Mouse (Mus musculus) kidney, embryonic 16.5 days (tissue): ENCODE measurements at regions not wholly inside any gene's neighbourhood (a gene's known extent, or its start where the extent isn't known, plus 50 kb on each side); places are given as distances from the start of the nearest gene placed in this dataset.

ENCODE experiments used
- ATAC-seq: fragments of 200-750 bp; cut with Nextera tagmentation; 2 replicates; pipeline ENCODE4 v1.8.0; 2017; ENCODE audit warnings: moderate TSS enrichment; ENCODE audit not compliant: low FRiP score, low TSS enrichment
- H3K27ac ChIP-seq: fragments of 300-500 bp; sonication (generic); 2 replicates; pipeline ENCODE4 v1.5.1; 2014; ENCODE audit warnings: low read length
- H3K27me3 ChIP-seq: fragments of 300-500 bp; sonication (generic); 2 replicates; pipeline ENCODE4 v1.6.1; 2014; ENCODE audit warnings: low read length, control low read depth, mixed read lengths; ENCODE audit not compliant: insufficient read depth
- H3K36me3 ChIP-seq: fragments of 300-500 bp; sonication (generic); 2 replicates; pipeline ENCODE4 v1.6.1; 2014; ENCODE audit warnings: low read length, control low read depth, mixed read lengths; ENCODE audit not compliant: insufficient read depth
- H3K4me1 ChIP-seq: fragments of 300-500 bp; sonication (generic); 2 replicates; pipeline ENCODE4 v1.6.1; 2014; ENCODE audit warnings: low read length, control low read depth, mixed read lengths; ENCODE audit not compliant: insufficient read depth
- H3K4me2 ChIP-seq: fragments of 300-500 bp; sonication (generic); replicated peaks from 2 replicates; pipeline ENCODE4 v1.6.1; 2014; ENCODE audit warnings: low read depth, low read length
- H3K4me3 ChIP-seq: fragments of 300-500 bp; sonication (generic); 2 replicates; pipeline ENCODE4 v1.5.1; 2014; ENCODE audit warnings: mild to moderate bottlenecking, low read length
- H3K9ac ChIP-seq: fragments of 300-500 bp; sonication (generic); replicated peaks from 2 replicates; pipeline ENCODE4 v1.6.1; 2014; ENCODE audit warnings: low read length
- H3K9me3 ChIP-seq: fragments of 300-500 bp; sonication (generic); 2 replicates; pipeline ENCODE4 v1.6.1; 2016; ENCODE audit warnings: low read length, control low read depth
- WGBS: fragments of 180-500 bp; shearing (Covaris S2); extraction: QIAGEN DNeasy Blood & Tissue Kit; methylation state at CpG from one replicate; pipeline ENCODE4 v1.1.7; 2014; 5-methylcytosine and 5-hydroxymethylcytosine counted together

GRCm38 (mm10) chr4:12837097-12837426 lies 665.2 kb upstream of the Fam92a start:
- WGBS = 57% methylated on average over 1 of the region's 1 CpGs
- Histone ChIP-seq H3K4me2 (no peak overlapping the region), H3K27ac (no peak overlapping the region), H3K27me3 (no peaks in the 10 kb centered on the region), H3K4me1 (no peaks in the 10 kb centered on the region), H3K4me3 (no peak overlapping the region), H3K9ac (no peak overlapping the region), H3K9me3 (no peaks in the 10 kb centered on the region), H3K36me3 (no peaks in the 10 kb centered on the region)
- ATAC-seq = no peak

GRCm38 (mm10) chr4:12836326-12837096 lies 664.7 kb upstream of the Fam92a start:
- Histone ChIP-seq H3K9me3 (no peaks in the 10 kb centered on the region), H3K27ac (peak overlapping the region; percentile 34; the same call in 1 of the 2 replicates)

DNA sequence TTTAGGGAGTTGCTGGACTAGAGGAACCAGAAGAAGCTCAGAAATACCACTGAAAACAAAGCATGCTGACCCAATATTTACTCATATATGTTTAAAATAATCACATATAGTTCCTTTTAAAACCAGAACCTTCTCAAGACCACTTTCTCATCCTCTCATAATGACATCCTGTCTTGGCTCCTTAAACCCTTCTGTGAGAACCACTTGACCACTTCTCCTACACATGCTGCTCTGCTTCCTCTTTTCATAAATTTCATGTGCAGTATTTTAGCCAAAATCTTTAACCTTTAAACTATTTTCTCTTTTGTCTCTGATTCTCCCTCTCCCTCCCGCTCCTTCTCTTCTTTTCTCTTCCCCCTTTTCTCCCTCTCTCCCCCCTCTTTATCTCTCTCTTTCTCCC lies 654.6 kb upstream of the Fam92a start:
- H3K27me3 ChIP-seq = no peaks in the 10 kb centered on the region
- H3K27ac ChIP-seq = no peak overlapping the region
- no peaks in the 10 kb centered on the region for H3K4me1 ChIP-seq
- H3K9ac ChIP-seq = no peak overlapping the region
- WGBS = 68% methylated on average over 1 of the region's 1 CpGs
- ATAC-seq = no peak
- H3K36me3 ChIP-seq = no peaks in the 10 kb centered on the region
- no peaks in the 10 kb centered on the region for H3K9me3 ChIP-seq
- no peak overlapping the region for H3K4me3 ChIP-seq
- no peak overlapping the region for H3K4me2 ChIP-seq

More at GRCm38 (mm10) chr4:12836326-12837096, 664.7 kb upstream of the Fam92a start:
- WGBS = 57% methylated on average over 4 of the region's 4 CpGs
- Histone ChIP-seq H3K27me3 (no peaks in the 10 kb centered on the region), H3K9ac (no peak overlapping the region), H3K4me1 (no peaks in the 10 kb centered on the region), H3K4me2 (no peak overlapping the region), H3K36me3 (no peaks in the 10 kb centered on the region), H3K4me3 (no peak overlapping the region)
- no peak for ATAC-seq

- no peaks in the 10 kb centered on the region for H3K36me3 ChIP-seq
- H3K9me3 ChIP-seq = no peaks in the 10 kb centered on the region
- H3K4me2 ChIP-seq = no peak overlapping the region
- WGBS = 88% methylated on average over 2 of the region's 2 CpGs
- no peak overlapping the region for H3K4me3 ChIP-seq
- no peaks in the 10 kb centered on the region for H3K27me3 ChIP-seq
- no peak for ATAC-seq
- no peak overlapping the region for H3K27ac ChIP-seq
- H3K4me1 ChIP-seq = no peaks in the 10 kb centered on the region
- no peak overlapping the region for H3K9ac ChIP-seq
These were observed 642.4 kb upstream of the Fam92a start for GRCm38 (mm10) chr4:12814251-12814650.

DNA sequence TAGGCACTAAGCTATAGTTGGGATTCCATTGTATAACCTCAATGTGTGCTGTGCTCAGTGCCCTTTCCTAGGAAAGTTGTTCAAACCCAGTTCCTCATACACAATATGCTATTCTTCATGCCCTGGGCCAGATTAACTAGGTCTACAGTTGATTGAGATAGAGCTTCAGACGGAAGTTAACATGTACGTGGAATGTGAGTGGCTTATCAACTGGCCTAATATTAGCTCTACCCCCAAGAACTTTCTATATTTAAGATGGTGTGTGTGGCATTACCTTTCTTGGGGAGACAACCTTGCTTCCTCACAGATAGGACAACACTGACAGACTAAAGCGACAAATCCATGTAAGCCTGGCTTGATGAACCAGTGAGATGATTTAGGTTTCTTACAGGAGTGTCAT lies 629.4 kb upstream of the Fam92a start:
- Histone ChIP-seq H3K27me3 (no peaks in the 10 kb centered on the region), H3K36me3 (no peaks in the 10 kb centered on the region), H3K9me3 (no peaks in the 10 kb centered on the region), H3K4me1 (no peaks in the 10 kb centered on the region), H3K4me2 (no peak overlapping the region), H3K9ac (no peak overlapping the region), H3K27ac (no peak overlapping the region), H3K4me3 (no peak overlapping the region)
- 80% methylated on average over 3 of the region's 3 CpGs for WGBS
- no peak for ATAC-seq

DNA sequence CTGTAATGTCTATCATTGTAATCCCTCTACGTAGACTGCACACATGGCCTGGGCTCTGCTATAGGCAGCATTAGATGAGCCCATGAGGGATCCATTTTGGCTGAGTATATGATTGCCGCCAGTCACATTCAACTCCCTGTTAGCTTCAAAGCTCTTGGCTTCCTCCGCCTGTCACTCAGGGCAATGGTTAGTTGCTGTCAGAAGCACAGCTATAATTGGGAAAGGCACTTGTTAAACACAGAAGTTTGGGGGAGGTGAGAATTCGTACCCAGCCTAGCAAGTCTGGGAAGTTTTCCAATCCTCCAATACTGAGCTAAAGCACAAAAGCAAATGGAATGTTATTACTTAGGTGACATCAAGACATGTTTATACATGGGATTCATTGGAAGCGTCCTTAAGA lies 627.7 kb upstream of the Fam92a start:
- Histone ChIP-seq H3K9me3 (no peaks in the 10 kb centered on the region), H3K9ac (no peak overlapping the region), H3K4me3 (no peak overlapping the region), H3K27me3 (no peaks in the 10 kb centered on the region), H3K36me3 (no peaks in the 10 kb centered on the region), H3K4me1 (no peaks in the 10 kb centered on the region), H3K4me2 (no peak overlapping the region), H3K27ac (no peak overlapping the region)
- 60% methylated on average over 5 of the region's 5 CpGs for WGBS
- no peak for ATAC-seq

GRCm38 (mm10) chr4:12792764-12793422 lies 621.1 kb upstream of the Fam92a start:
- Histone ChIP-seq H3K4me1 (no peaks in the 10 kb centered on the region), H3K9me3 (no peaks in the 10 kb centered on the region), H3K27me3 (no peaks in the 10 kb centered on the region), H3K4me3 (no peak overlapping the region), H3K4me2 (no peak overlapping the region), H3K36me3 (no peaks in the 10 kb centered on the region), H3K9ac (no peak overlapping the region), H3K27ac (no peak overlapping the region)
- 88% methylated on average over 11 of the region's 11 CpGs for WGBS
- ATAC-seq = no peak

- WGBS = 80% methylated on average over 9 of the region's 9 CpGs
- no peak for ATAC-seq
- Histone ChIP-seq H3K27ac (no peak overlapping the region), H3K9me3 (no peaks in the 10 kb centered on the region), H3K4me1 (no peaks in the 10 kb centered on the region), H3K36me3 (no peaks in the 10 kb centered on the region), H3K9ac (no peak overlapping the region), H3K4me3 (no peak overlapping the region), H3K27me3 (no peaks in the 10 kb centered on the region), H3K4me2 (no peak overlapping the region)
These were observed 620.2 kb upstream of the Fam92a start for GRCm38 (mm10) chr4:12791786-12792674.

DNA sequence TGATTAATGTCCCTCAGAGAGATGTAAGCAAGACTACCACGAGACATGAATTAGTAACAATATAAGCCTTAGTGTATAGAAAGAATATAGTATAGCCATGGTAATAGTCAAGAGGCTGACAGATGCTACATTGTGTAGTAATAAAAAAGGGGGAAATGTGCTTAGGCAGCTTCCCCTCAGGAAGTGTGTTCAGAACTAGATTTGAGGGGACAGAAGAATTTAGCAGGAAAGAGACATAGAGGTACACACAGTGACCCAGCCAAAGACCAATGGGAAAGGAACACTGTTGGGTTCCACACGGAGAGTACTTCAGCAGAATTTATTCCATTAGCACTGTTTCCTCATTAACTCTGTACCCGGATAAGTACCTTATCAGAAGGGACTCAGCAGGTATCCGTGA lies 614.0 kb upstream of the Fam92a start:
- H3K27ac ChIP-seq = no peak overlapping the region
- no peak for ATAC-seq
- no peak overlapping the region for H3K4me2 ChIP-seq
- no peaks in the 10 kb centered on the region for H3K4me1 ChIP-seq
- H3K9ac ChIP-seq = no peak overlapping the region
- 83% methylated on average over 4 of the region's 4 CpGs for WGBS
- no peak overlapping the region for H3K4me3 ChIP-seq
- no peaks in the 10 kb centered on the region for H3K9me3 ChIP-seq
- no peaks in the 10 kb centered on the region for H3K27me3 ChIP-seq
- no peaks in the 10 kb centered on the region for H3K36me3 ChIP-seq
